Mouse (Mus musculus) c-Kit-positive CD71-positive TER-119-negative erythroid progenitor cells, embryonic 14.5 days (primary cell): ENCODE data around the gene Hmgb4.

Experiments
- DNase-seq: peaks from one replicate; pipeline ENCODE4 v3.0.0-alpha.2; 2013; ENCODE audit warnings: low read depth

Gene Hmgb4

GRCm38 (mm10) chr4:128224453-128224852 lies 36.3 kb downstream of the Hmgb4 start:
- no peak for DNase-seq

GRCm38 (mm10) chr4:128217991-128218595 lies 42.7 kb downstream of the Hmgb4 start:
- no peak for DNase-seq
